ENCODE assay signal across 8 mouse cellular contexts in genomic region chr17:56673647-56674416, GRCm38 (mm10). TPM values are rescaled to one million over a fixed set of nuclear protein-coding genes. Genes with fewer than 3 reads are reported as not detected.
A peak's percentile ranks its signal among the peaks of the same experiment; 100 is the strongest.
DNase-seq lines count a peak whose midpoint lies in the region; ATAC-seq lines count a peak whose summit lies in the region.

No protein-coding gene starts in this region.

- H3K4me1 ChIP-seq in heart, embryonic 14.5 days (ENCODE audit: control insufficient read depth in 2 of 2, insufficient read depth in 2 of 2, low read length in 2 of 2), result peaks cover 6 to 20% of the 10 kb centered on the region in 2 experiments
- peaks cover 57% of the 10 kb centered on the region for H3K4me1 ChIP-seq in liver, embryonic 12.5 days
- peaks cover 48% of the 10 kb centered on the region for H3K4me1 ChIP-seq in neural tube, embryonic 15.5 days

- peak; percentile 58 to 80 for DNase-seq in adrenal gland, adult (ENCODE audit: inconsistent age in 2 of 2, low spot score in 1 of 2)
- no peak for DNase-seq in adrenal gland, adult 2 months
- DNase-seq in ovary, postnatal 14 days (ENCODE audit: low spot score), result peak; percentile 25
- no peak for DNase-seq in ovary, adult 18-20 months (ENCODE audit: low spot score)
- no peak for DNase-seq in left cerebral cortex, postnatal 25 days (ENCODE audit: low spot score in 2 of 2)

- WGBS in heart, embryonic 14.5 days, result 2% methylated on average over 35 of the region's 37 CpGs
- WGBS in liver, embryonic 12.5 days (ENCODE audit: insufficient replicate concordance), result 2% methylated on average over 36 of the region's 37 CpGs
- WGBS in neural tube, embryonic 15.5 days, result 5% methylated on average over 37 of the region's 37 CpGs

- peak overlapping the region; percentile 78 to 84 for H3K4me3 ChIP-seq in heart, embryonic 14.5 days (ENCODE audit: control insufficient read depth in 1 of 2, insufficient read depth in 1 of 2, low read depth in 1 of 2, low read length in 2 of 2)
- H3K4me3 ChIP-seq in liver, embryonic 12.5 days, result peak overlapping the region; percentile 80
- peak overlapping the region; percentile 89 for H3K4me3 ChIP-seq in neural tube, embryonic 15.5 days (replicated peaks)

- intact Hi-C loops in left cerebral cortex, postnatal 25 days (cut with DNase I), result loop anchor here (2.0 to 5.0 kb wide), 3 partner anchors 62 to 89 kb away; partner anchors contain the start of genes Rpl36, Safb and Safb2

- peak overlapping the region; percentile 87 for H3K4me2 ChIP-seq in heart, embryonic 14.5 days (ENCODE audit: low read length)
- H3K4me2 ChIP-seq in liver, embryonic 12.5 days, result peak overlapping the region; percentile 77
- peak overlapping the region; percentile 80 for H3K4me2 ChIP-seq in neural tube, embryonic 15.5 days

- peak overlapping the region; percentile 96 for H3K9ac ChIP-seq in heart, embryonic 14.5 days (ENCODE audit: low read length)
- peak overlapping the region; percentile 96 for H3K9ac ChIP-seq in liver, embryonic 12.5 days
- peak overlapping the region; percentile 95 for H3K9ac ChIP-seq in neural tube, embryonic 15.5 days (replicated peaks)

- H3K9me3 ChIP-seq in heart, embryonic 14.5 days (ENCODE audit: control insufficient read depth, low read length), result no peaks in the 10 kb centered on the region
- H3K9me3 ChIP-seq in liver, embryonic 12.5 days (replicated peaks), result no peaks in the 10 kb centered on the region
- no peaks in the 10 kb centered on the region for H3K9me3 ChIP-seq in neural tube, embryonic 15.5 days (replicated peaks)

- H3K36me3 ChIP-seq in heart, embryonic 14.5 days (ENCODE audit: control insufficient read depth, insufficient read depth, low read length), result peaks cover 31% of the 10 kb centered on the region
- peaks cover 43% of the 10 kb centered on the region for H3K36me3 ChIP-seq in liver, embryonic 12.5 days
- H3K36me3 ChIP-seq in neural tube, embryonic 15.5 days, result peaks cover 11% of the 10 kb centered on the region

- no peak for ATAC-seq in heart, embryonic 14.5 days (ENCODE audit: insufficient number of reproducible peaks, insufficient read depth, low FRiP score, low read depth)
- no peak; the same call in 1 of the 2 replicates for ATAC-seq in liver, embryonic 12.5 days
- ATAC-seq in neural tube, embryonic 15.5 days (ENCODE audit: low FRiP score), result peak; percentile 32

- H3K27me3 ChIP-seq in heart, embryonic 14.5 days (ENCODE audit: control insufficient read depth, insufficient read depth, low read length), result no peaks in the 10 kb centered on the region
- peaks cover 11% of the 10 kb centered on the region for H3K27me3 ChIP-seq in liver, embryonic 12.5 days (replicated peaks)
- H3K27me3 ChIP-seq in neural tube, embryonic 15.5 days (replicated peaks), result no peaks in the 10 kb centered on the region

- H3K27ac ChIP-seq in heart, embryonic 14.5 days (replicated peaks in 1 of 2; ENCODE audit: control insufficient read depth in 1 of 2, insufficient read depth in 1 of 2, low read depth in 2 of 2, low read length in 2 of 2), result peak overlapping the region in 1 of 2 experiments; percentile 66; a peak in 2 of 4 replicates
- H3K27ac ChIP-seq in liver, embryonic 12.5 days, result peak overlapping the region; percentile 86
- peak overlapping the region; percentile 86 for H3K27ac ChIP-seq in neural tube, embryonic 15.5 days (replicated peaks)

RNA-seq across cellular contexts. Expression of gene Ranbp3, which starts 0.7 kb away (rescaled TPM):
- total RNA-seq in adrenal gland, adult 2 months (2021), result 10 to 100 TPM; 64.3 to 77.8 TPM
- polyA plus RNA-seq in adrenal gland, adult 2 months (2012; rRNA removed), result 82.4 and 97.1 TPM in 2 replicates
- 54.4 and 58.1 TPM in 2 replicates for polyA plus RNA-seq in heart, embryonic 14.5 days (2014; fragmentation: Nextera tagmentation; extraction: Ambion mirVana)
- polyA plus RNA-seq in liver, embryonic 12.5 days (2016; fragmentation: Nextera tagmentation; extraction: Ambion mirVana), result 66.3 and 67.5 TPM in 2 replicates
- polyA plus RNA-seq in neural tube, embryonic 15.5 days (2015; fragmentation: Nextera tagmentation; extraction: Ambion mirVana), result 94.2 and 95.4 TPM in 2 replicates
- 10 to 100 TPM; 88.4 to 91.3 TPM for total RNA-seq in left cerebral cortex, postnatal 25 days (2021)

RNA-seq across cellular contexts. Expression of gene Ndufa11, which starts 43.7 kb away (rescaled TPM):
- 100 to 1,000 TPM; 263 to 339 TPM for total RNA-seq in adrenal gland, adult 2 months (2021)
- 862 and 877 TPM in 2 replicates for polyA plus RNA-seq in adrenal gland, adult 2 months (2012; rRNA removed)
- 1,100 and 1,119 TPM in 2 replicates for polyA plus RNA-seq in heart, embryonic 14.5 days (2014; fragmentation: Nextera tagmentation; extraction: Ambion mirVana)
- 265 and 282 TPM in 2 replicates for polyA plus RNA-seq in liver, embryonic 12.5 days (2016; fragmentation: Nextera tagmentation; extraction: Ambion mirVana)
- 639 and 709 TPM in 2 replicates for polyA plus RNA-seq in neural tube, embryonic 15.5 days (2015; fragmentation: Nextera tagmentation; extraction: Ambion mirVana)
- total RNA-seq in left cerebral cortex, postnatal 25 days (2021), result 100 to 1,000 TPM; 227 to 237 TPM

RNA-seq across cellular contexts. Expression of gene Vmac, which starts 44.0 kb away (rescaled TPM):
- 10 to 100 TPM; 26.8 to 31.6 TPM for total RNA-seq in adrenal gland, adult 2 months (2021)
- polyA plus RNA-seq in adrenal gland, adult 2 months (2012; rRNA removed), result 50.2 and 57.3 TPM in 2 replicates
- 17.7 TPM in 2 replicates for polyA plus RNA-seq in heart, embryonic 14.5 days (2014; fragmentation: Nextera tagmentation; extraction: Ambion mirVana)
- 3.8 and 4.0 TPM in 2 replicates for polyA plus RNA-seq in liver, embryonic 12.5 days (2016; fragmentation: Nextera tagmentation; extraction: Ambion mirVana)
- polyA plus RNA-seq in neural tube, embryonic 15.5 days (2015; fragmentation: Nextera tagmentation; extraction: Ambion mirVana), result 13.8 and 18.1 TPM in 2 replicates
- 10 to 100 TPM; 11.0 to 12.3 TPM for total RNA-seq in left cerebral cortex, postnatal 25 days (2021)

RNA-seq across cellular contexts. Expression of gene Catsperd, which starts 45.9 kb away (rescaled TPM):
- total RNA-seq in adrenal gland, adult 2 months (2021), result 1 to 10 TPM; 1.1 to 6.6 TPM
- 1.4 and 1.9 TPM in 2 replicates for polyA plus RNA-seq in adrenal gland, adult 2 months (2012; rRNA removed)
- polyA plus RNA-seq in heart, embryonic 14.5 days (2014; fragmentation: Nextera tagmentation; extraction: Ambion mirVana), result 0.46 and 0.50 TPM in 2 replicates
- 0.50 and 0.57 TPM in 2 replicates for polyA plus RNA-seq in liver, embryonic 12.5 days (2016; fragmentation: Nextera tagmentation; extraction: Ambion mirVana)
- 1.4 and 1.6 TPM in 2 replicates for polyA plus RNA-seq in neural tube, embryonic 15.5 days (2015; fragmentation: Nextera tagmentation; extraction: Ambion mirVana)
- total RNA-seq in left cerebral cortex, postnatal 25 days (2021), result under 1 TPM; 0.73 TPM

RNA-seq across cellular contexts. Expression of gene Lonp1, which starts 47.1 kb away (rescaled TPM):
- 100 to 1,000 TPM; 549 to 571 TPM for total RNA-seq in adrenal gland, adult 2 months (2021)
- polyA plus RNA-seq in adrenal gland, adult 2 months (2012; rRNA removed), result 447 and 560 TPM in 2 replicates
- 58.6 and 59.0 TPM in 2 replicates for polyA plus RNA-seq in heart, embryonic 14.5 days (2014; fragmentation: Nextera tagmentation; extraction: Ambion mirVana)
- polyA plus RNA-seq in liver, embryonic 12.5 days (2016; fragmentation: Nextera tagmentation; extraction: Ambion mirVana), result 61.7 and 65.4 TPM in 2 replicates
- 43.3 and 47.2 TPM in 2 replicates for polyA plus RNA-seq in neural tube, embryonic 15.5 days (2015; fragmentation: Nextera tagmentation; extraction: Ambion mirVana)
- 10 to 100 TPM; 63.0 to 63.1 TPM for total RNA-seq in left cerebral cortex, postnatal 25 days (2021)

Comparison
In these comparisons a context has a peak if more than half of its experiments do, and no peak if none do; other contexts are left out.
1. DNase-seq: peak in adrenal gland, adult (2 of 2) and ovary, postnatal 14 days (single experiment); none in adrenal gland, adult 2 months (single experiment), ovary, adult 18-20 months (single experiment) and left cerebral cortex, postnatal 25 days (0 of 2).
2. Peak in every context shown above with its lines, with median percentiles within 50 percentile points of each other: H3K4me2 ChIP-seq, H3K4me3 ChIP-seq and H3K9ac ChIP-seq.